Mouse (Mus musculus) erythroblast, embryonic 14.5 days (primary cell): Measurements from ENCODE around the gene Eprs.
"Not testable (repeated sequence)": the region's sequence is repeated elsewhere in the genome, so short reads cannot be mapped to it uniquely, and the experiment has no call there.

Source experiments
- GATA1 ChIP-seq: IDR thresholded peaks from 2 replicates; pipeline ENCODE4 v1.6.1; 2012; ENCODE audit warnings: low read length, inconsistent platforms, mixed read lengths
- TAL1 ChIP-seq: IDR thresholded peaks from 3 replicates; pipeline ENCODE4 v1.6.1; 2012; ENCODE audit warnings: low read length, inconsistent platforms, mixed read lengths

DNA sequence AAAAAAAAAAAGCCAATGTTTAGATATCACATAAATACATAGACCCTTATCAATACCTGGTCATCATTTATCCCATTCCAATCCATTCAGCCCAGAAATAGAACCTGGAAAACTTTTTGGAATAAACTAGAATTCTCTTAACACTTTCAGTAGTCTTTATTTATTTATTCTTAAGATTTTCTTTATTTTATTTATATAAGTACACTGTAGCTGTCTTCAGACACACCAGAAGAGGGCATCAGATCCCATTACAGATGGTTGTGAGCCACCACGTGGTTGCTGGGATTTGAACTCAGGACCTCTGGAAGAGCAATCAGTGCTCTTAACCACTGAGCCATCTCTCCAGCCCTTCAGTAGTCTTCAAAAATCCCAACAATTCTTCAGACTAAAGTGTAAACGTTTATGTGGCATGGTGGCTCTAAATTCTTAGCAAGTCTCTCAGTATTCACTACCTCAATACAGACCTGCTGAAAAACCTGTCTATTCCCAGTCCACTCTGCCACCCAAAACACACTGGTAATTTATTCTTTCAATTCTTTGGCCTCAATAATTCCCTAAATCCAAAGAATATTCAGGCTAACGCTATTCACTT lies 35.0 kb upstream of the Eprs start:
- not testable (repeated sequence) for TF ChIP-seq GATA1, TAL1
